Mouse (Mus musculus): ENCODE measurements around the gene Ooep. TPM values are rescaled to one million over a fixed set of nuclear protein-coding genes. Genes with fewer than 3 reads are reported as not detected.

Ooep gene
- polyA plus RNA-seq (2011; ENCODE audit: insufficient read depth, insufficient read length, low replicate concordance, missing spikeins) = 6.3 TPM in 1 of 2 replicates, not detected in the other

DNA sequence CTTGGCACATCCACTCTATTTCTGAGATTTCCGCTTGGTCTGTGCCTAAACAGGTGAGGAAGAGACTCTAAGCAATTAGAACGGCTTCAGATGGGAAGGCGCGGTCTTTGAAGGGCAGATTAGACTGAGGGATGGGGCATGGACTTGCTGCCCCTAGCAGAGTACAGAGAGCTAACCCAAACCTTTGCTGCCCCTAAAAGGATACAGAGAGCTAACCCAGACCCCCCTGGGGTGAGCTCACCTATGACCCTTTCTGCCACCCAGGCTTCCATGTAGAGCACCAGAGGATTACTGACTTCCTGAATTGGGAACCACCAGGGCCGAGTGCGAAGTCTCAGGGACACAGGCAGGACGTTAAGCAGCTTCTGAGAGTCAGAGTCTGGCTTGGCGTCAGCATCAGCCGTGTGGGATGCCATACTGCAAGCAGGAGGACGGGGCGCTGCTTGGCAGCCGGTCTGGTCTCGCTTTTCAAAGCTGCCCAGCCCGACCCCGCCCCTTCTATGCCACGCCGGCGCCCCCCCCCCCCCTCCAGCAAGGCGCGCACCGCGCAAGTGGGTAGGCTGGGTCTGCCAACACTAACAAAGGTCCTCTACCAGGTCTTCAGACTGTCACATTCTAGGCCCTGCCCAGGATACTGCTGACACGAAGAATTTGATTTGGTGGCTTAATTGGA is at the start of gene Ooep:
Gene Ooep (minus strand): TSS at position 613 of the 673 bp plus-strand sequence.
- H3K4me1 ChIP-seq (ENCODE audit: control insufficient read depth, insufficient read depth, low read length) = no peaks in the 10 kb centered on the region
- TF ChIP-seq CTCF (IDR thresholded peaks at IDR 0.05; ENCODE audit: control insufficient read depth, insufficient read depth, low read length) (no peak), POLR2A (IDR thresholded peaks at IDR 0.05; ENCODE audit: borderline replicate concordance, control insufficient read depth, low read depth, low read length) (no peak)

DNA sequence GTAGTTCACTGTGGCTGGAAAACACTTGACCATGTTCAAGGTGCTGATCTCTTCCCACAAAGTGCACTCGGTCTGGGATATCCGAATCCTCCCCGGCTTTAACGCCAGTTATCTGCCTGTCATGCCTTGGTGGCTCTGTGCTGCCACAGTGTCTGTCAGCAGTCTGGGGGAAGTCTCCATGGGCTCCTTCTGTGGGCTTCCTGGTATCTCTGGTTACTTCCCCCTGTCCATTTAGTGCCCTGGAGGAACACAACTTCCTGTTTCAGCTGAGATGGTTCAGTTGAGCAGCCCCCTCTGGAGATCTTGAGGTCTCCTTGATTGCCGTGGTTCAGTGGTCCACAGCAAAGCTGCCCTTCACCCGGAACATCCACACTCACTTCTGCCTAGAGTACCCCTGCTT is 49.7 kb upstream of the Ooep start:
- TF ChIP-seq CTCF (IDR thresholded peaks at IDR 0.05; ENCODE audit: control insufficient read depth, insufficient read depth, low read length) = no peak
- TF ChIP-seq POLR2A (IDR thresholded peaks at IDR 0.05; ENCODE audit: borderline replicate concordance, control insufficient read depth, low read depth, low read length) = no peak
- H3K4me3 ChIP-seq (replicated peaks; ENCODE audit: control insufficient read depth, low read depth, low read length) = no peak overlapping the region

More for the DNA sequence above, at the start of gene Ooep:
- Histone ChIP-seq H3K27ac (ENCODE audit: control insufficient read depth, insufficient read depth, low read depth, low read length, poor library complexity) (no peak within 1 kb of the TSS), H3K4me3 (replicated peaks; ENCODE audit: control insufficient read depth, low read depth, low read length) (no peak within 1 kb of the TSS)
- WGBS = 10% methylated on average over 23 of the region's 23 CpGs

DNA sequence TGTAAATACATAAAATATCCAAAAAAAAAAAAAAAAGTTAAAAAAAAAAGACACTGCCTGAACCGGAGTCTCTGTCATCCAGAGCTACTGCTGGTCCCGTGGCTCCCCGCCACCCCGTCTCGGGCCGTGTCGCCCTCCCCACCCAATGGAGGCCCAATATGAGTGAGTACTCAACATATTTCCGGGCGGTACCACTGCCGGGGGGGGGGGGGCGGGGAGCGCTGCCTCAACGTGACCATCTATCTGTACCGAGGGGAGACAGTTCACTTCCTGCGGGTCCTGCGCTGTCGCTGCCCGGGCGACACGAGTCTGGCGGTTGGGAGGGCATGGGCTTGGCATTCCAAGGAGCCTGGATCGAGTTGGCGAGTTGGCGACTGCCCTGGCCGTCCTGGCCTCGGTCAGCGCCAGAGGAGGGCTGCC is 48.8 kb upstream of the Ooep start:
- 26% methylated on average over 27 of the region's 27 CpGs for WGBS
- H3K27ac ChIP-seq (ENCODE audit: control insufficient read depth, insufficient read depth, low read depth, low read length, poor library complexity) = 0 out of 2 replicates have a peak overlapping the region, but pooled peaks have one; percentile 42
- peak overlapping the region; percentile 60 for H3K4me3 ChIP-seq (replicated peaks; ENCODE audit: control insufficient read depth, low read depth, low read length)
- peaks cover 2% of the 10 kb centered on the region; the same call in 1 of the 2 replicates for H3K4me1 ChIP-seq (ENCODE audit: control insufficient read depth, insufficient read depth, low read length)
- TF ChIP-seq POLR2A (IDR thresholded peaks at IDR 0.05; ENCODE audit: borderline replicate concordance, control insufficient read depth, low read depth, low read length) (peak; percentile 34; the same call in 1 of the 2 replicates), CTCF (IDR thresholded peaks at IDR 0.05; ENCODE audit: control insufficient read depth, insufficient read depth, low read length) (no peak)

More for the DNA sequence above, 49.7 kb upstream of the Ooep start:
- Histone ChIP-seq H3K27ac (ENCODE audit: control insufficient read depth, insufficient read depth, low read depth, low read length, poor library complexity) (peak overlapping the region; percentile 17), H3K4me1 (ENCODE audit: control insufficient read depth, insufficient read depth, low read length) (peaks cover 2% of the 10 kb centered on the region; the same call in 1 of the 2 replicates)
- 17% methylated on average over 6 of the region's 6 CpGs for WGBS

DNA sequence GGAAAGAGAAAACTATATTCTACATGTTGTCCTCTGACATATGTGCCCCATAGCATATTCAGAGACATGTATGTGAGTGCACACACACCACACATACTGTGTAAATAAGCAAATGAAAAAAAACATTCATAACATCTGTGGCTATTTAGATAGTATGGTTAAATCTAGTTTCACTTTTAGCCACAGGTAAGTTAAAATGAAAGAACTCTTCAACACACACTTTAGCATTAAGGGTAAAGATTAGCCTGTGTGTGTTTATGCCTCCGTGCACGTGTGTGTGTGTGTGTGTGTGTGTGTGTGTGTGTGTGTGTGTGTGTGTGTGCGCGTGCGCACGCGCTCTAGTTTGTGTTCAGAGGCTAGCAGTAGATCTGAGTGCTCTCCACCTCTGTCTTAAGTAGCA is 23.1 kb upstream of the Ooep start:
- TF ChIP-seq POLR2A (IDR thresholded peaks at IDR 0.05; ENCODE audit: borderline replicate concordance, control insufficient read depth, low read depth, low read length) = no peak
- no peak for TF ChIP-seq CTCF (IDR thresholded peaks at IDR 0.05; ENCODE audit: control insufficient read depth, insufficient read depth, low read length)
- Histone ChIP-seq H3K27ac (ENCODE audit: control insufficient read depth, insufficient read depth, low read depth, low read length, poor library complexity) (no peak overlapping the region), H3K4me1 (ENCODE audit: control insufficient read depth, insufficient read depth, low read length) (no peaks in the 10 kb centered on the region), H3K4me3 (replicated peaks; ENCODE audit: control insufficient read depth, low read depth, low read length) (no peak overlapping the region)
- WGBS = 73% methylated on average over 7 of the region's 7 CpGs

DNA sequence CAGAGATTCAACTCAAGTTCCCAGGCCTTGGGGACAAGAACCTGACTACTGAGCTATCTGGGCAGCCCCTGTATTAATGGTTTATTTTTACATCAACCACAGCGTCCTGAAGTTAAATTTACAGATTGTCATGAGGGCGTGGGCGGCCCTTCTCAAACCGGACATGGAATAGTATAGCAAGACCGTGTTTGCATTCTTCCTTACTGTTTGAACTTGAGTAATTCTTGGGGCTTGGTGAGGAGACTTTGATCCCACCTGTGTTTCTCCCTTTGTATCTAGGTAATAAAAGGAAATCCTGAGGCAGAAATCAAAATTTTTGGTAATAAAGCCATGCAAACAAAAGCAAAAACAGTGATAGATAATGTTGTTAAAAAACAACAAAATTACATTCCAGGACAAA is 22.0 kb upstream of the Ooep start:
- H3K4me1 ChIP-seq (ENCODE audit: control insufficient read depth, insufficient read depth, low read length) = no peaks in the 10 kb centered on the region
- no peak overlapping the region for H3K27ac ChIP-seq (ENCODE audit: control insufficient read depth, insufficient read depth, low read depth, low read length, poor library complexity)
- TF ChIP-seq CTCF (IDR thresholded peaks at IDR 0.05; ENCODE audit: control insufficient read depth, insufficient read depth, low read length) (no peak), POLR2A (IDR thresholded peaks at IDR 0.05; ENCODE audit: borderline replicate concordance, control insufficient read depth, low read depth, low read length) (no peak)
- H3K4me3 ChIP-seq (replicated peaks; ENCODE audit: control insufficient read depth, low read depth, low read length) = no peak overlapping the region
- 76% methylated on average over 5 of the region's 5 CpGs for WGBS

DNA sequence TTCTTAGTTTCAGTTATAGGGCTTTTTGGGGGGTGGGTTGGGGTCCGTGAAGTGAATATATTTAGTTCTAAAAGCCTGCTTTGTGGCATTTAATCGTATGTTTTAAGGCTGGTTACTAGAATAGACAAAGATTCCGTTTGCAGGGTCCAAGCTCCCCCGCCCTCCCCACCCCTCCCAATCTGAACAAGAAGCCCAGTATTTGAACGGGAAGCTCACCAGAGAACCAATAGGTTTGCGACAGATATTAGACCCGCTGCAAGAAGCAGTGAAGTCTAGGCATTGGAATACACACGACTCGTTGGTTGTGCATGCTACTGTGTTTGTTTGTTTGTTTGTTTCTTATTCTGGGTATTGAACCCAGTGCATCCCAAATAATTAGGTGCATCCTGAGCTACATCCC is 18.0 kb upstream of the Ooep start:
- Histone ChIP-seq H3K4me1 (ENCODE audit: control insufficient read depth, insufficient read depth, low read length) (no peaks in the 10 kb centered on the region), H3K27ac (ENCODE audit: control insufficient read depth, insufficient read depth, low read depth, low read length, poor library complexity) (no peak overlapping the region), H3K4me3 (replicated peaks; ENCODE audit: control insufficient read depth, low read depth, low read length) (no peak overlapping the region)
- TF ChIP-seq POLR2A (IDR thresholded peaks at IDR 0.05; ENCODE audit: borderline replicate concordance, control insufficient read depth, low read depth, low read length) (no peak), CTCF (IDR thresholded peaks at IDR 0.05; ENCODE audit: control insufficient read depth, insufficient read depth, low read length) (no peak)
- WGBS = 52% methylated on average over 9 of the region's 9 CpGs

DNA sequence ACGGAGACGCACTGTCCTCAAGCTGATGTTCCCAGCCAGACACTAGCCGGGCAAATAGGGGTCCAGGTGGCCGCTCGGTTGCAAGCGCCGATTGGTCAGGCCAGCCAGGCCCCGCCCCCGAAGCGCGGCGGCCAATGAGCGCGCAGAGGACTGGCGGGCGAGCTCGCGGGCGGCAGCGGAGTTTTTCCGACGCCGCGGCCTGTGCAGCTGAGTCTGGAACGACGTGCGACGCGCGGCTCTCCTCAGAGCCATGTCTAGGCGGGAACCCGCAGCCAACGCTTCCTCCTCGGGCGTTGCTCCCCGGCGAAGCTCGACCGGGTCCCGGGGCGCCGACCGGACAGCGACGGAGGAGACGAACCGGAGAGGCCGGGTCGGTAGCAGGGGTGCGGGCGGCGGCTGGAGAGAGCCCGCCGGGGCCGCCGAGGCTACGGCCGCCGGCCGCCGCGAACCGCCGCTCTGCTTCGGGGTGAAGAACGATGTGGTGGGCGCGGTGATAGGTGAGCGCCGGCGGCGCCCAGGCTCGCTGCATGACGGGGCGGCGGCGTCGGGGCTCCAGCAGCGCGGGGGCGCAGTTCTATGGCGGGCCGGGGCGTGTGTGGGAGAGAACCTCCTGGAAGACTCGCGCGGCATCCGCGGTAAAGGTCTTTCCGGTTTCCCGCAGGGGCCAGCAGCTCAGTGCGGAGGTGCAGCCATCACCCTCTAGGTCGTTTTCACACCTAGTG is 17.3 kb upstream of the Ooep start, which contains the start of gene Ddx43:
Gene Ddx43 (plus strand): TSS at position 148 of the 722 bp plus-strand sequence.
- no peaks in the 10 kb centered on the region for H3K4me1 ChIP-seq (ENCODE audit: control insufficient read depth, insufficient read depth, low read length)
- TF ChIP-seq POLR2A (IDR thresholded peaks at IDR 0.05; ENCODE audit: borderline replicate concordance, control insufficient read depth, low read depth, low read length) (no peak), CTCF (IDR thresholded peaks at IDR 0.05; ENCODE audit: control insufficient read depth, insufficient read depth, low read length) (no peak)
- no peak within 1 kb of the TSS; the same call in 1 of the 2 replicates for H3K27ac ChIP-seq (ENCODE audit: control insufficient read depth, insufficient read depth, low read depth, low read length, poor library complexity)
- peak within 1 kb of the TSS; percentile 6 for H3K4me3 ChIP-seq (replicated peaks; ENCODE audit: control insufficient read depth, low read depth, low read length)
- 3% methylated on average over 93 of the region's 93 CpGs for WGBS

DNA sequence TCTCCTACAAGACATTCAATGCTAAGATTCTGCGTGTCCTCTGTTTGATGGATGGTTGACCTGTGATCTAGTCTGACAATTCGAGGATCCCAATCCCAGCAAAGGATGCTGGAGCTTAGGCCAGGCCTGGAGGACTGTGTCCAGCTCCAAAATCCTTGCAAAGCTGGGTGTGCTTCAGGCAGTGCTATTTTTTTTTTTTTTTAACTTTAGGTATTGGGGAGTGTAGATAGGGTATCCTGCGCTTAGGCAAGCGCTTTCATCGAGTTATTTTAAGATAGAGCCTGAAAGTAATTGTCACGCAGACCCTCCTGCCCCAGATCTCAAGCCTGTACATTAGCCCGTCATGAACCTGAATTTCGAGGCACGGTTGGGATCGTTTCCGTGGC is 16.7 kb upstream of the Ooep start:
- Histone ChIP-seq H3K27ac (ENCODE audit: control insufficient read depth, insufficient read depth, low read depth, low read length, poor library complexity) (no peak overlapping the region), H3K4me3 (replicated peaks; ENCODE audit: control insufficient read depth, low read depth, low read length) (no peak overlapping the region), H3K4me1 (ENCODE audit: control insufficient read depth, insufficient read depth, low read length) (no peaks in the 10 kb centered on the region)
- 32% methylated on average over 11 of the region's 11 CpGs for WGBS
- TF ChIP-seq CTCF (IDR thresholded peaks at IDR 0.05; ENCODE audit: control insufficient read depth, insufficient read depth, low read length) (no peak), POLR2A (IDR thresholded peaks at IDR 0.05; ENCODE audit: borderline replicate concordance, control insufficient read depth, low read depth, low read length) (no peak)

All from bone marrow, adult 2 months (tissue).